Mouse (Mus musculus): ENCODE results near the gene Naa16. TPM values are rescaled to one million over a fixed set of nuclear protein-coding genes. Genes with fewer than 3 reads are reported as not detected.
A peak's percentile ranks its signal among the peaks of the same experiment; 100 is the strongest.

Gene Naa16
- total and polyA plus RNA-seq, 2 experiments from 2014 or later, result 1.6 to 14.8 TPM

- Histone ChIP-seq H3K4me2 (ENCODE audit: low read depth, low read length) (no peak overlapping the region), H3K36me3 (replicated peaks; ENCODE audit: control insufficient read depth, insufficient read depth, low read length) (no peaks in the 10 kb centered on the region), H3K27ac (ENCODE audit: low read depth) (no peak overlapping the region), H3K9me3 (replicated peaks; ENCODE audit: control insufficient read depth, low read length) (no peaks in the 10 kb centered on the region), H3K4me1 (ENCODE audit: control insufficient read depth, insufficient read depth) (no peaks in the 10 kb centered on the region), H3K27me3 (ENCODE audit: control insufficient read depth, insufficient read depth, low read length) (no peaks in the 10 kb centered on the region), H3K4me3 (ENCODE audit: low read depth, low read length) (no peak overlapping the region), H3K9ac (replicated peaks; ENCODE audit: low read depth, low read length) (no peak overlapping the region)
- no peak for DNase-seq (ENCODE audit: low spot score)
- TF ChIP-seq CTCF (IDR thresholded peaks at IDR 0.05; ENCODE audit: low read depth) (no peak), EP300 (IDR thresholded peaks at IDR 0.05; ENCODE audit: low read depth) (no peak)
- no peak for ATAC-seq (ENCODE audit: insufficient read depth, low read depth)
- 82% methylated on average over 10 of the region's 10 CpGs for WGBS
Observed at GRCm38 (mm10) chr14:79324112-79324840, 66.3 kb downstream of the Naa16 start.

GRCm38 (mm10) chr14:79321881-79322280 lies 68.7 kb downstream of the Naa16 start:
- H3K4me3 ChIP-seq (ENCODE audit: low read depth, low read length), result no peak overlapping the region
- no peak for TF ChIP-seq EP300 (IDR thresholded peaks at IDR 0.05; ENCODE audit: low read depth)
- TF ChIP-seq CTCF (IDR thresholded peaks at IDR 0.05; ENCODE audit: low read depth), result no peak
- no peak overlapping the region for H3K27ac ChIP-seq (ENCODE audit: low read depth)
- no peaks in the 10 kb centered on the region for H3K9me3 ChIP-seq (replicated peaks; ENCODE audit: control insufficient read depth, low read length)
- no peaks in the 10 kb centered on the region for H3K4me1 ChIP-seq (ENCODE audit: control insufficient read depth, insufficient read depth)
- H3K4me2 ChIP-seq (ENCODE audit: low read depth, low read length), result no peak overlapping the region
- no peak overlapping the region for H3K9ac ChIP-seq (replicated peaks; ENCODE audit: low read depth, low read length)
- WGBS, result 79% methylated on average over 5 of the region's 5 CpGs
- H3K36me3 ChIP-seq (replicated peaks; ENCODE audit: control insufficient read depth, insufficient read depth, low read length), result no peaks in the 10 kb centered on the region
- DNase-seq (ENCODE audit: low spot score) (no peak), ATAC-seq (ENCODE audit: insufficient read depth, low read depth) (no peak)
- H3K27me3 ChIP-seq (ENCODE audit: control insufficient read depth, insufficient read depth, low read length), result no peaks in the 10 kb centered on the region

GRCm38 (mm10) chr14:79321152-79321551 lies 69.4 kb downstream of the Naa16 start:
- DNase-seq (ENCODE audit: low spot score), result no peak

GRCm38 (mm10) chr14:79317602-79318001 lies 73.0 kb downstream of the Naa16 start:
- H3K27me3 ChIP-seq (ENCODE audit: control insufficient read depth, insufficient read depth, low read length), result no peaks in the 10 kb centered on the region
- H3K9ac ChIP-seq (replicated peaks; ENCODE audit: low read depth, low read length), result no peak overlapping the region
- H3K27ac ChIP-seq (ENCODE audit: low read depth), result no peak overlapping the region
- no peaks in the 10 kb centered on the region for H3K9me3 ChIP-seq (replicated peaks; ENCODE audit: control insufficient read depth, low read length)
- no peak for ATAC-seq (ENCODE audit: insufficient read depth, low read depth)
- no peak overlapping the region for H3K4me2 ChIP-seq (ENCODE audit: low read depth, low read length)
- no peaks in the 10 kb centered on the region for H3K36me3 ChIP-seq (replicated peaks; ENCODE audit: control insufficient read depth, insufficient read depth, low read length)
- TF ChIP-seq EP300 (IDR thresholded peaks at IDR 0.05; ENCODE audit: low read depth), result no peak
- TF ChIP-seq CTCF (IDR thresholded peaks at IDR 0.05; ENCODE audit: low read depth), result no peak
- 81% methylated on average over 2 of the region's 2 CpGs for WGBS
- no peak overlapping the region for H3K4me3 ChIP-seq (ENCODE audit: low read depth, low read length)
- H3K4me1 ChIP-seq (ENCODE audit: control insufficient read depth, insufficient read depth), result no peaks in the 10 kb centered on the region
- DNase-seq (ENCODE audit: low spot score), result no peak

More at GRCm38 (mm10) chr14:79321152-79321551, 69.4 kb downstream of the Naa16 start:
- no peaks in the 10 kb centered on the region for H3K27me3 ChIP-seq (ENCODE audit: control insufficient read depth, insufficient read depth, low read length)
- H3K4me1 ChIP-seq (ENCODE audit: control insufficient read depth, insufficient read depth), result no peaks in the 10 kb centered on the region
- H3K36me3 ChIP-seq (replicated peaks; ENCODE audit: control insufficient read depth, insufficient read depth, low read length), result no peaks in the 10 kb centered on the region
- H3K4me3 ChIP-seq (ENCODE audit: low read depth, low read length), result no peak overlapping the region
- H3K9me3 ChIP-seq (replicated peaks; ENCODE audit: control insufficient read depth, low read length), result no peaks in the 10 kb centered on the region
- peak; percentile 66 for ATAC-seq (ENCODE audit: insufficient read depth, low read depth)
- TF ChIP-seq EP300 (IDR thresholded peaks at IDR 0.05; ENCODE audit: low read depth), result no peak
- peak; percentile 70 for TF ChIP-seq CTCF (IDR thresholded peaks at IDR 0.05; ENCODE audit: low read depth)
- no peak overlapping the region for H3K27ac ChIP-seq (ENCODE audit: low read depth)
- H3K9ac ChIP-seq (replicated peaks; ENCODE audit: low read depth, low read length), result no peak overlapping the region
- H3K4me2 ChIP-seq (ENCODE audit: low read depth, low read length), result no peak overlapping the region
- WGBS, result 24% methylated on average over 8 of the region's 8 CpGs

- H3K9ac ChIP-seq (replicated peaks; ENCODE audit: low read depth, low read length), result no peak overlapping the region
- H3K27me3 ChIP-seq (ENCODE audit: control insufficient read depth, insufficient read depth, low read length), result no peaks in the 10 kb centered on the region
- no peaks in the 10 kb centered on the region for H3K4me1 ChIP-seq (ENCODE audit: control insufficient read depth, insufficient read depth)
- no peak for ATAC-seq (ENCODE audit: insufficient read depth, low read depth)
- no peak overlapping the region; the same call in 1 of the 2 replicates for H3K27ac ChIP-seq (ENCODE audit: low read depth)
- TF ChIP-seq EP300 (IDR thresholded peaks at IDR 0.05; ENCODE audit: low read depth) (no peak), CTCF (IDR thresholded peaks at IDR 0.05; ENCODE audit: low read depth) (no peak)
- no peak overlapping the region for H3K4me3 ChIP-seq (ENCODE audit: low read depth, low read length)
- no peak overlapping the region for H3K4me2 ChIP-seq (ENCODE audit: low read depth, low read length)
- no peak for DNase-seq (ENCODE audit: low spot score)
- no peaks in the 10 kb centered on the region for H3K36me3 ChIP-seq (replicated peaks; ENCODE audit: control insufficient read depth, insufficient read depth, low read length)
- H3K9me3 ChIP-seq (replicated peaks; ENCODE audit: control insufficient read depth, low read length), result no peaks in the 10 kb centered on the region
- WGBS, result 56% methylated on average over 7 of the region's 7 CpGs
Observed at GRCm38 (mm10) chr14:79315877-79316276, 74.7 kb downstream of the Naa16 start.

Data from heart, postnatal 0 days (tissue).